Mouse (Mus musculus) kidney, adult 11 months (tissue): ENCODE results near the gene Trpv2.

Experiments
- DNase-seq: peaks from one replicate; pipeline ENCODE4 v3.0.0; 2022

Trpv2 gene

GRCm38 (mm10) chr11:62558961-62559646, 15.2 kb upstream of the Trpv2 start:
- peak; percentile 90 for DNase-seq

DNA sequence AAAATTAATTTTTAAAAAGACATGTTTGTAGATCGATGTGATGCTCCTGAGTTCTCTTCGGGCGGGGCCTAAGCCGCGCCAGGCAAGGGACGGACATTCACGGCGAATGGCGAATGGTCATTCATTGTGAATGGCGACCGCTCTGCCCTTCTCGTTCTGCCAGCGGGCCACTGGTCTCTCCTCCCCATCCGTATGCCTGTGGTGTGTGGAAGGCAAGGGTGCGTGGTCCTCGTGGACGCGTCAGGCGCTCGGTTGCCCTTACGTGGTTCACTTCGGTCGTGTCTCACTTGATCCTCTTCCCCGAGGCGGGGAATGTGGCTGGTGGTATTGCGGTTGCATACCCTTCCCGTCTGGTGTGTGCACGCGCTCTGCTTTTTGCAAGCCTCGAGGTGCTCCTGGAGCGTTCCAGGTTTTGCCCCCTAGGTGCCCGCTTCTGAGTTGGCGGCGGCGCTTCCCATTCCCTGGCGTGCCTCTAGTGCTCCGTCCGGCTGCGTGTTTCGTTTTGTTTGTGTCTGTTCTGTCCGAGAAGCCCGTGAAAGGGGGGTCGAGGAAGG, 13.7 kb upstream of the Trpv2 start:
- no peak for DNase-seq

GRCm38 (mm10) chr11:62563590-62563989, 10.7 kb upstream of the Trpv2 start:
- no peak for DNase-seq

GRCm38 (mm10) chr11:62565747-62566146, 8.5 kb upstream of the Trpv2 start:
- no peak for DNase-seq

GRCm38 (mm10) chr11:62566211-62566610, 8.1 kb upstream of the Trpv2 start:
- DNase-seq = no peak

- DNase-seq = no peak
These were observed 6.0 kb upstream of the Trpv2 start for GRCm38 (mm10) chr11:62568300-62568699.

DNA sequence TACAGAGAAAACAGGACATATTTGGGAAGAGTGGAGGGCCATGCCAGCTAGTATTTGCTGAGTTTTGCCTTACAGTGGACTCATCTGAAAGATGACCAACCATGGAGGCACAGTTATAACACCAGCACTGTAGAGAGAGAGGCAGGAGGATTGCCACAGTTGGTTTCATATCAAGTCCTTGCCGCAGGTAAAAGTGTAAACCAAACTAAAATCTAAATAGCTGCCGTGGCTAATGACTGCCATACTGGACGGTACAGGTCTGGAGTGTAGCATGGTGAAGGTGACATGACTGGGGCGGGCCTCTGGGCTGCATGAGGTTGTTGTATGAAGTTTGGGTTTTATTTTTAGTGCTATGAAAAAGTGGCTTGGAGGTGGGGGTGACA, 408 bp downstream of the Trpv2 start:
- no peak for DNase-seq

DNA sequence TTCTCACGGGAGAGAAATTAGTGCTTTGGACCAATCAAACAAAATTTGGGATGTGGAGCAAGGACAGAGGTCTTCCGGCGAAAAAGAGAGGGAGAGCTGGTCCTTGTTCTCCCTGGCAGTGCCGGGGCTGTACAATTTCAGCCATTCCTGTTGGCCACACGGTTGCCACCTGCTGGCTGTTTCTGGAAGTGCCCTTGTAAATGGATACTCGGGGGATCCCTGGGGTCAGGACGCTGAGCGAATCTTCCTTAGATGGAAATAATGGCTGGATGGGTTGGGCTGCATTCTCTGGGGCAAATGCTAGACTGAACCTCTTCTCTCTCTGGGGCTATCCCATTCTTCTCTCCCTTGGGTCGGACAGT, 992 bp downstream of the Trpv2 start:
- DNase-seq = peak; percentile 65

DNA sequence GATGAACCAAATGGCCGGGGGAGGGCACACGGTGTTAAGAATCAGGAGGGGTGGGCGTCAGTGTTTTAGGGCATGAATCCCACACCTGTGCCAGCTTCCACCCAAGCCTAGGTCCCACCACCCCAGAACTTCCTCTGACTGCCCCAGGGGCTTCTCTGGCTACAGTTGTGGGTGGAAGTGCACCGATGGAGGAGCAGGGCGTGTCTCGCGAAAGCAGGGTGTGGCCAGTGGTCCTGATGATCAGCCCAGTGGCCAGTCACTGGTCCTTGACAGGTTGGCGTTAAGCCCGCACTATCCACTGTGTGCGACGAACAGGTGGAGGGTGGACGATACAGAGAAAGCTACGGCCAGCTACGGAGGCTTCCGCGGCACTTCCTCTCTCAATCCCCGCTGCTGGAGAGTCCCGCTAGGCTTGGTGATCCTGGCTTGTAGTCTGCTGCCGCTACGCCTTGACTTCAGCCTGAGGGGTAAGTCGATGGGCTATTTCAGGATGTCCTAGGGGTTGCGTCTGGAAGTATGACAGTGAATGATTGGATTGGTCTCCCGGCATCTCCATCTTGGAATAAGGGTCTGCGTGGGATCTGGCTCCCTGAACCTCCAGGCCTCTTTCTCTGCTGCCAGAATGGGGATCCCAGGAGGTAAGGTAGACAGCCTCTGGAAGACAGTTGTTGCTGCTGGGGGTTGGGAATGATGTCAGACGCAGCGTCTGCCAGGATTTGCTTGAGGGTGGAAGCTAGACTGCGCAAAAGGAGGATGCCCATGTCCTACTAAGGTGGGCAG, 1.6 kb downstream of the Trpv2 start:
- no peak for DNase-seq

- no peak for DNase-seq
These were observed 2.4 kb downstream of the Trpv2 start for GRCm38 (mm10) chr11:62576530-62577152.

- no peak for DNase-seq
These were observed 8.7 kb downstream of the Trpv2 start for GRCm38 (mm10) chr11:62583031-62583430.

DNA sequence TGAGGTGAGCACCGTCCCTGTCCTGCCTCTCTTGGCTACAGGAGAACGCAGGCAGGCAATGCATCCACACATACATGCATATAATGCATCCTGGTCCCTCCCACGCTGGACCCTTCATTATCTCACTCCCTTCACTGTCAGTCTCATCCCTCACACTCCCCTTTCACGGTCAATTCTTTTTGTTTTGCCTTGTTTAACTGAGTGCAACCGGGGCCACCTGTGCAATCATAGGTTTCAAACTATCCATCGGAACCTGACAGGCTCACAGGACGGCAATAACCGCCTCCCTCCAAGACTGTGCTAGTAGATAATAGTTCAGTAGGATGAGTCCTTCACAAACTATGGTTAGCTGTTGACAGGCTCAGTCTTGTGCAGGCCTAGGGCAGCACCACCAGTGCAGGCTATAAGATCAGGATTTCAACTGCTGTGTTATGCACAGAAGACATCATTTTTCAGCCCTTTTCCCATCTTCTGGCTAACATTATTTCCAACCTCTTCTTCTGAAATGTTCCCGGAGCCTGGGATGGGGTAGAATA, 10.5 kb downstream of the Trpv2 start:
- no peak for DNase-seq

GRCm38 (mm10) chr11:62587034-62587433, 12.7 kb downstream of the Trpv2 start:
- DNase-seq = no peak

DNA sequence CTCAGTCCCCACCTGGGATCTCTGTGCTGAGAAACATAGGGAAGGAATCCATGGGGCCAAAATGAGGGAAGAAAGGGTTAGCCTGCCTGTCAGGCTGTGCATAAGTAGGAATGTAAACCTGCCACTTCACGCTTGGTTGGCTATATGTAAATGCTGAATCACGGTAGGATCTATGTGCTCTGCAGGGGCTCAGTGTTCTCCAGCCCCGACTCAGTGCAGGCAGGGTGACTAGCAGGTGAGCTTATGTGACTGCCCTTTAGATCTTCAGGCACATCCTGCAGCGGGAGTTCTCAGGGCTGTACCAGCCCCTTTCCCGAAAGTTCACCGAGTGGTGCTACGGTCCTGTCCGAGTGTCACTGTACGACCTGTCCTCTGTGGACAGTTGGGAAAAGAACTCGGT, 15.1 kb downstream of the Trpv2 start:
- DNase-seq = no peak

DNA sequence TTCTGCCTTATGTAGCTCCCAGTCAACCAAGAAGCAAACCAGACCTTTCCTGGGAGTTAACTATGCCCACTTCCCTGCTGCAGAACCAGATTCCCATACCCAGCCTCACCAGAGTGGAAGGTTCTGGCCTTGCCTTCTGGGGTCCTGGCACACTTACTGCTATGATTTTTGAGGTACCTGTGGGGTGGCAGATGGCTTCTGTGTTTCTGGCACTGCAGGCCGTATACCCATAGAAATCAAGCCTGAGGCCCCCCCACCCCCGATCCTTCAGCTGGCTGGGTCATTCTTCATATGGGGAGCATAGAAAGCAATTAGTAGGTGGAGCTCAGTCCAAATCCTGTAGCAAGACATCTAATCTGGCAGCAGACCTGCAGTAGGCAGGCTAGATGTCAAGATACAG, 16.7 kb downstream of the Trpv2 start:
- DNase-seq = no peak

- DNase-seq = no peak
These were observed 17.8 kb downstream of the Trpv2 start for GRCm38 (mm10) chr11:62591904-62592575.

DNA sequence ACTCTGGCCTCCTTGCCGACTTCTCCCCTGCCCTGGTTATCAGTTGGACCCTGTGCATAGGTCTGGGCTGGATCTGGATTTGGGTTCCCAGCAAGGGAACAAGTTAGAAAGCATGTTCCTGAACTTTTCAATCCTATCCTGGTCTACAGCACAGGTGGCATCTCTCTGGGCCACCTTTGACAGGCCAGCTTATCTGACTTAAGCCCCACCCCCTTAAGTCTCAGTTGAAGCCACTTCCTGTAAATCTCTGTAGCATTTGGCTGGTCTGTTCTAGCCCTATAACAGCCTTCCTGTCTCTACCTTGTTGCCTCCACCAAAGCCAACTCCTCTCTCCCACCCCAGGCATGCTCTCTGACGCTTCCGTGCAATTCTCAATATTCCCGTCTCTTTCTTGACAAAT, 24.3 kb downstream of the Trpv2 start:
- DNase-seq = no peak

DNA sequence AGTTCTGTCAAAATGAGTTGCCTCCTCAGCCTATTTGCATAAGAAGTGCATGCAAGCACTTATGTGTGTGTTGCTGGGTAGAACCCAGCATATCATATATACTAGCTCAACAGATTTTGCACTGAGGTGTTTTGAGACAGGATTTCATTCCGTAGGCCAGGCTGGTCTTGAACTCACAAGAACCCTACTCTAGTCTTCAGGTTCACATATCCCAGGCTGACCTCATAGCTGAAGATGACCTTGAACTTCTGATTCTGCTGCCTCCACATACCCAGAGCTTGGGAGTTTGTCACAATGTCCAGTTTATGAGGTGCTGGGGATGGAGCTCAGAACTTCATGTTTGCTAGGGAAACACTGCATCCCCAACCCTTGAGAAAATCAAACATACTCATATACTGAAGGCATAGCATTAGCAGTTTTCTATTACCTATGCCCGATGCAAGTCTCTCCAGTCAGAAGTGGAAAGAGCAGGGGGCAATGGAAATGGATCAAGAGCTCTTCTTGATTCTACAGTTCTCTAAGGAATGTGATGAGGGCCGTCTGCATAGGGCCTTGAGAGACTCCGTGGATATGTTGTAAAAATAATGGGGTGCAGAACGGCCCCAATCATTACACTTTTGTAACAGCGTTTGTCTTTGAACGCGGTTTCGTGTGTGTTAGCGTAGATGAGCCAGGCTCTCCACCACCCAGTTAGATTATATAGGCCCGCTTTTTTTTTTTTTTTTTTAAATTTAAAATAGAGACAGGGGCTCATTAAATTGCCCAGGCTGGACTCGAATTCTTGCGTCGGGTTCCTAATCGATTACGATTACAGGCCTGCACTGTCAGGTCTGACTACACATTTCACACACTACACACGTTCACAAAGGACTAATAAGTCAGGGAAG, 27.7 kb downstream of the Trpv2 start:
- DNase-seq = no peak

GRCm38 (mm10) chr11:62602619-62603311, 28.5 kb downstream of the Trpv2 start:
- DNase-seq = peak; percentile 95

DNA sequence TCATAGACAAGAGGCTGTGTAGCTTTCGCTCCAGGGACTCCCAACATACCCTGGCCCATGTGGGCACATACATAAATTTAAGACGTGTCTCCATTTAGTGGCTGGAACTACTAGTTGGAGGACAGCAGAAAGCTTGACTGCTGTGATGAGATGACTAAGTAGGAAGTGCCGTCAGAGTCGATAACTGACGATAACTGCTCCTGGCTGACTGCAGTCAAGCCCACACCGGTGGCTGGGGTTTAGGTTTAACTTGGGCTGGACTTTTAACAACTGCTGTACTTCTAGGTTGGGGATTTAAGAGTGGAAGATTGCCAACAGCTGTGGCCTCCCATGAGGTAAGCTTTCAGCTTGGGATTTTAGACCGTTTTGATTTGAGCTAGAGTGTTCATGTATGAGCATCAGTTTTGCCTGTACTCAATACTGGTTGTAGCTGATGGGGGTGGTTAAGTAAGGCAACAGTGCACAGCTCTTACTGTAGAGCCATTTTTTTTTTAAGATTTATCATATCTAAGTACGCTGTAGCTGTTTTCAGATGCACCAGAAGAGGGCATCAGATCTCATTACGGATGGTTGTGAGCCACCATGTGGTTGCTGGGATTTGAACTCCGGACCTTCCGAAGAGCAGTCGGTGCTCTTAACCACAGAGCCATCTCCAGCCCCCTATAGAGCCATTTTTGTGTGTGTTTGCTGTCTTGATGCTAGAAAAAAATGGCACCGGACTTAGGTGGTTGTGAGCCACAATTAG, 29.2 kb downstream of the Trpv2 start:
- DNase-seq = peak; percentile 36
